Mouse (Mus musculus) macrophage (primary cell): ENCODE measurements around the gene Olfr666. TPM values are rescaled to one million over a fixed set of nuclear protein-coding genes. Genes with fewer than 3 reads are reported as not detected.

Source experiments
- polyA plus RNA-seq: library from polyadenylated mRNA; stranded (reverse); fragments of 250-400 nt; gene quantifications from 3 replicates; pipeline ENCODE4 v1.2.4, GENCODE M21; 2018; ENCODE audit warnings: inconsistent platforms

Gene Olfr666
- polyA plus RNA-seq, 1 experiment from 2014 or later: not detected

Other genes starting within 250 kb of the Olfr666 start
- gene Olfr658, start 248.6 kb downstream of the Olfr666 start, polyA plus RNA-seq: 0.07 TPM in 1 of 3 replicates, not detected in the others
- not detected in 3 replicates for gene Olfr659, start 229.2 kb downstream of the Olfr666 start, polyA plus RNA-seq
- gene Olfr661, start 209.5 kb downstream of the Olfr666 start, polyA plus RNA-seq: not detected in 3 replicates
- not detected in 3 replicates for gene Usp17le, start 118.5 kb downstream of the Olfr666 start, polyA plus RNA-seq
- not detected in 3 replicates for gene Usp17lb, start 53.3 kb downstream of the Olfr666 start, polyA plus RNA-seq
- not detected in 3 replicates for gene Usp17la, start 38.9 kb downstream of the Olfr666 start, polyA plus RNA-seq
- gene Olfr665, start 17.9 kb downstream of the Olfr666 start, polyA plus RNA-seq: not detected in 3 replicates
- not detected in 3 replicates for gene Olfr667, start 25.5 kb upstream of the Olfr666 start, polyA plus RNA-seq
- gene Olfr668, start 32.1 kb upstream of the Olfr666 start, polyA plus RNA-seq: not detected in 3 replicates
- gene Olfr669, start 38.3 kb upstream of the Olfr666 start, polyA plus RNA-seq: not detected in 3 replicates
- not detected in 3 replicates for gene Olfr670, start 66.7 kb upstream of the Olfr666 start, polyA plus RNA-seq
- not detected in 3 replicates for gene Olfr671, start 83.2 kb upstream of the Olfr666 start, polyA plus RNA-seq
- gene Olfr672, start 106.1 kb upstream of the Olfr666 start, polyA plus RNA-seq: not detected in 3 replicates
- not detected in 3 replicates for gene Olfr675, start 132.5 kb upstream of the Olfr666 start, polyA plus RNA-seq
- gene Olfr676, start 136.7 kb upstream of the Olfr666 start, polyA plus RNA-seq: not detected in 3 replicates
- gene Olfr677, start 155.4 kb upstream of the Olfr666 start, polyA plus RNA-seq: not detected in 3 replicates
- not detected in 3 replicates for gene Olfr678, start 168.5 kb upstream of the Olfr666 start, polyA plus RNA-seq
- gene Olfr679, start 185.3 kb upstream of the Olfr666 start, polyA plus RNA-seq: not detected in 3 replicates
- gene Olfr680-ps1, start 196.9 kb upstream of the Olfr666 start, polyA plus RNA-seq: not detected in 3 replicates
- gene Olfr681, start 220.9 kb upstream of the Olfr666 start, polyA plus RNA-seq: not detected in 3 replicates